Mouse (Mus musculus) megakaryocyte, embryonic 14.5 days (primary cell): ENCODE measurements around the gene Ino80.

Experiments used
- FLI1 ChIP-seq: IDR thresholded peaks from 2 replicates; pipeline ENCODE4 v1.6.1; 2012; ENCODE audit warnings: low read length, inconsistent platforms, mixed read lengths
- GATA1 ChIP-seq: IDR thresholded peaks from 3 replicates; pipeline ENCODE4 v1.6.1; 2012; ENCODE audit warnings: mixed read lengths, low read length, inconsistent platforms, borderline replicate concordance

DNA sequence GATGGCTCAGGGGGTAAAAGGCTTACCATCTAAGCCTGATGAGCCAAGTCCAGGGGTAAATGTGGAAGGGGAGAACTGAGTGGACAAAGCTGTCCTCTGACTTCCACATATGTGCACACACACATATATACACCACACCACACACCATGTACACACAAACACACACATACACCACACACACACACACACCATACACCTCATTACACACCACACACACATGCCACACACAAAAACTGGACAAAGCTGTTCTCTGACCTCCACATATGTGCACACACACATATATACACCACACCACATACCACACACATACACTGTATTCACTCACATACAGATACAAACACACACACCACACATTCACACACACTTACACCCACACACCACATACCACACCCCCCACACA, 121.2 kb downstream of the Ino80 start:
- TF ChIP-seq GATA1, result no peak
- TF ChIP-seq FLI1, result no peak
